Mouse (Mus musculus): ENCODE data around the gene Zfp593.

The Zfp593 gene

DNA sequence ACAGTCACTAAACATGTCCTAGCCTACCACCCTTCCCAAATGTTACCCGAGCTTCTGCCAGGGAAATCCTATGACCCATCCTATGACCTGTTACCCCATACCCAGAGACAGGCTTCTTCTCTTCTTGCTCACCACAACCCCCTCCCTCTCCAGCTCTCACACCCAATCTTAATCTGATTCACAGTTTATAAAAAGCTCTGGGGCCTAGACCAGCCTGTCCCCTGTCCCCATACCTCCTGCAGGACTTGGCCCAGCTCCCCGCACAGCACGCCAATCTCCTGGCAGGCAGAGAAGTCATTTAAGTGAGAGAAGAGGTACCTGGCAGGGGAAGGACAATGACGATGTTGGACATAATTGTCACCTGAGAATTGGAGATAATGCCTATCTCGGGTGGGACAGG, 10.5 kb downstream of the Zfp593 start:
- DNase-seq (ENCODE audit: extremely low spot score), result no peak

DNA sequence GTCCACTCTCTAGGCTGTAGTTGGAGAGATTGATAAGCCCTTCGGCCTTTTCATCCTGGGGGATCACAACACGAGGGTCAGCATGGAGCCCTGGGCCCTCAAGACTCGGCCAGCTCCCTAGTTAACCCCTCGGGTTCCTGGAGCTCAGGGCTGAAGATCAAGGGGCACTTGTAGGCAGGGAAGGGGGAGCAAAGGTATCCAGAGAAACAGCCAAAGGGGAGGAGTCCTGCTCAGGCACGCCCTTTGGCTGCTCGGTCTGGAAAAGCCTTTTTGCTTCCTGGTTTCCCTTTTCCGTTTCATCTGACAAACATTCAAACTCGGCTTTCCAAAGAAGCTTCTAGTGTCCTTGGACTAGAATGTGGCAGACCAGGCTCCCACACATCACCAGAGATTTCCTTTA, 15.0 kb downstream of the Zfp593 start:
- no peak for DNase-seq (ENCODE audit: extremely low spot score)

GRCm38 (mm10) chr4:134227194-134227593, 18.2 kb downstream of the Zfp593 start, which contains the start of gene Catsper4:
Gene Catsper4, minus strand, starts transcription at chr4:134227383.
- DNase-seq (ENCODE audit: extremely low spot score), result no peak

GRCm38 (mm10) chr4:134222793-134223600, 22.4 kb downstream of the Zfp593 start:
- no peak for DNase-seq (ENCODE audit: extremely low spot score)

DNA sequence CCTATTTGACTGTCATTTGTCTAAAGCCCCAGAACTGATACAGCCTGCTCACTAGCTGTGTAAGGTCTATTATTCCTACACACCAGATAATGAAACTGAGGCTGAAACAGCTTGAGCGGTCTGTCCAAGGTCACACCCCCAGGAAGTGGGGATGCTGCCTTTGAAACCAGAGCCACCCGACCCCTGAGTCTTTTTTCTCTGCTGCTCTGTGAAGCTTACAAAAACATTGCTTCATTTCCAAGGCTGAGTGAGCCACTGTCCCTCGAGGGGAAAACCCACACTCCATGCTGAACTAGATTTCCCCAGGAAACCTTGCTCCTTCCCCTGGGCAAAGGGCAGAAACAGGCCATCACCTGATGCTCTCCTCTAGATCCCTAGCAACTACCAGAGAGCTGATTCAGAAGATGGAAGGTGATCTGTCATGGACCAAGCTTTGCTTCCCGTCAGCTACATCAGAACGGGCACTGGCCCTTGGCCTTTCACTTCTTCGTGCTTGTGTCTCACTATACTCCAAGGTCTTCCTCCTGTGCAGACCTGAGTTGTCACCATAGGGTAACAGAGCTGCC, 38.8 kb downstream of the Zfp593 start:
- DNase-seq (ENCODE audit: extremely low spot score), result no peak

DNA sequence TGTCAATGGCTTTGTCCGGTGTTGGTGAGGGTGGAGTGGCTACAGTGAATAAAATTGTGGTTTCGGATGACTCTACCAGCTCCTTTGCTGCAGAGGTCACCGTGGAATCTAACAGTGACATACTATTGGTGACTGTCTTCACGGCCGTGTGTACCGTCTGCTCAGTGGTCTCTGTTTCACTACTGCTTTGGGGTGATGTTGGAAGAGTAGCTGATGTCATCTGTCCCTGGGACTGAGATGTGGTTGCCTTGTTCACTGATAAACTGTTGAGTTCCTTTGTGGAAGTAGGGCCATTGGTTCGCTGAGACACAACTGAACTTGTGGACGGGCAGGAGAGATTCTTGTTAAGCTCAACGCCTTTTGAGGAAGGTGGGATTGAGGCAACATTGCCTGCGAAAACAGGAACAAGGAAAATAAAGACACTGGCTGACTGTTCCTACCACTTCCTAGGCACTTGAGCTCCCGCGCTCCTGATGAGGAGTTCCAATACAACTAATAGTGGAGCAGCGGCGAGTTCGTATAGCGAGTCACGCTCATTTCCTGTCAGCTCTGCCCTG, 42.0 kb downstream of the Zfp593 start:
- DNase-seq (ENCODE audit: extremely low spot score), result no peak

- DNase-seq (ENCODE audit: extremely low spot score), result no peak
These were observed 42.5 kb downstream of the Zfp593 start, which contains the start of gene Gm7534 for GRCm38 (mm10) chr4:134202904-134203303. Gene Gm7534, minus strand, starts transcription at chr4:134203004.

DNA sequence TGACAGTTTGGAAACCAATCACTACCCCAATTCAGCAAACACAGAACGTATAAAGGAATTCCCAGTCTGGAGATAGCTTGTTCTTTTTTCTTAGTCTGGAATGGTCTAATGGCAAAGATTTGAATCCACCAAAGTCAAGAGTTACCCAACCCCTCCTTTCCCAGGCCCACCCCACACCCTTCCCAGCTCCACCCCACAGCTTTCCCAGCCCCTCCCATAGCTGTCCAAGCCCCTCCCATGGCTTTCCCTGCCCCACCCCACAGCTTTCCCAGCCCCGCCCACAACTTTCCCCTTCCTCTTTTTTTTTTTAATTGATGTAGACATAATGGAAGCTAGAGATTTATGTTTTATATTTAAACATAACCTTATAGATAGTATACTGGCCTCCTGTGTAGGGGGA, 46.0 kb downstream of the Zfp593 start:
- no peak for DNase-seq (ENCODE audit: extremely low spot score)

All from embryo, embryonic 9.5 days (tissue).